Mouse (Mus musculus) forebrain, embryonic 15.5 days (tissue): ENCODE measurements around the gene Gm37240. TPM values are rescaled to one million over a fixed set of nuclear protein-coding genes. Genes with fewer than 3 reads are reported as not detected.

Experiments used
- ATAC-seq: fragments of 200-750 bp; cut with Nextera tagmentation; replicated peaks from 2 replicates; pipeline ENCODE4 v1.8.0; 2017; ENCODE audit warnings: mild to moderate bottlenecking, moderate TSS enrichment, moderate library complexity
- H3K27ac ChIP-seq: fragments of 300-500 bp; sonication (generic); replicated peaks from 2 replicates; pipeline ENCODE4 v1.5.1; 2015; ENCODE audit warnings: mild to moderate bottlenecking, inconsistent platforms
- H3K27me3 ChIP-seq: fragments of 300-500 bp; sonication (generic); 2 replicates; pipeline ENCODE4 v1.6.1; 2015; ENCODE audit warnings: inconsistent platforms
- H3K36me3 ChIP-seq: fragments of 300-500 bp; sonication (generic); 2 replicates; pipeline ENCODE4 v1.6.1; 2015; ENCODE audit warnings: mild to moderate bottlenecking, inconsistent platforms
- H3K4me1 ChIP-seq: fragments of 300-500 bp; sonication (generic); 2 replicates; pipeline ENCODE4 v1.6.1; 2015; ENCODE audit warnings: inconsistent platforms
- H3K4me2 ChIP-seq: fragments of 300-500 bp; sonication (generic); replicated peaks from 2 replicates; pipeline ENCODE4 v1.6.1; 2015; ENCODE audit warnings: mild to moderate bottlenecking, inconsistent platforms
- H3K4me3 ChIP-seq: fragments of 300-500 bp; sonication (generic); 2 replicates; pipeline ENCODE4 v1.5.1; 2015; ENCODE audit warnings: mild to moderate bottlenecking, inconsistent platforms
- H3K9ac ChIP-seq: fragments of 300-500 bp; sonication (generic); replicated peaks from 2 replicates; pipeline ENCODE4 v1.6.1; 2015; ENCODE audit warnings: mild to moderate bottlenecking, inconsistent platforms
- H3K9me3 ChIP-seq: fragments of 300-500 bp; sonication (generic); 2 replicates; pipeline ENCODE4 v1.6.1; 2016; ENCODE audit warnings: inconsistent platforms
- WGBS: fragments of 180-500 bp; shearing (Covaris S2); methylation state at CpG from one replicate; pipeline ENCODE4 v1.1.7; 2015; ENCODE audit warnings: mixed read lengths; 5-methylcytosine and 5-hydroxymethylcytosine counted together
- polyA plus RNA-seq: library from polyadenylated mRNA; unstranded; fragments of >200 nt; fragmentation: Nextera tagmentation; extraction: Ambion mirVana; gene quantifications from 2 replicates; pipeline ENCODE4 v1.2.1, GENCODE M21; 2015

Gene Gm37240
- polyA plus RNA-seq, 1 experiment from 2014 or later, result 2.2 TPM

DNA sequence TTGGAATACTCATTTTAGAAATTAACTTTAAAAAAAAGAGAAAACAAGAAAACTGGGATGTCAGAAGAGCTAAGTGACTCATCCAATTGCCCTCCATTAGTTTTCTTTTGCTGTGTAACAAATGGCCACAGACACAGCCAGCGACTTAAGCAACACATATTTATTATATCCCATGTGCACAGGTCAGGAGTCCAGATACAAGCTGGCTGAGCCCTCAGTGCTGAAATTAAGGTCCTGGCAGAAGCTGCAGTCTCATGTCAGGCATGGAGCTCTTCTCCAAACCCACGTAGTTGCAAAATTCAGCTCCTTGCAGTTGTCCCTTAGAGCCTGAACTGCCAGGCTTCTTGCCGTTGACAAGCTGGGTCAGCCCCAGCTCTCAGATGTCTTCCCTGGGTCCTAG is 504.0 kb downstream of the Gm37240 start:
- H3K9me3 ChIP-seq, result no peaks in the 10 kb centered on the region
- H3K36me3 ChIP-seq, result no peaks in the 10 kb centered on the region
- no peak overlapping the region for H3K4me2 ChIP-seq
- peaks cover 2% of the 10 kb centered on the region; the same call in 1 of the 2 replicates for H3K4me1 ChIP-seq
- no peak overlapping the region for H3K9ac ChIP-seq
- 85% methylated on average over 3 of the region's 3 CpGs for WGBS
- H3K27me3 ChIP-seq, result no peaks in the 10 kb centered on the region
- H3K4me3 ChIP-seq, result no peak overlapping the region
- ATAC-seq, result no peak
- no peak overlapping the region for H3K27ac ChIP-seq

DNA sequence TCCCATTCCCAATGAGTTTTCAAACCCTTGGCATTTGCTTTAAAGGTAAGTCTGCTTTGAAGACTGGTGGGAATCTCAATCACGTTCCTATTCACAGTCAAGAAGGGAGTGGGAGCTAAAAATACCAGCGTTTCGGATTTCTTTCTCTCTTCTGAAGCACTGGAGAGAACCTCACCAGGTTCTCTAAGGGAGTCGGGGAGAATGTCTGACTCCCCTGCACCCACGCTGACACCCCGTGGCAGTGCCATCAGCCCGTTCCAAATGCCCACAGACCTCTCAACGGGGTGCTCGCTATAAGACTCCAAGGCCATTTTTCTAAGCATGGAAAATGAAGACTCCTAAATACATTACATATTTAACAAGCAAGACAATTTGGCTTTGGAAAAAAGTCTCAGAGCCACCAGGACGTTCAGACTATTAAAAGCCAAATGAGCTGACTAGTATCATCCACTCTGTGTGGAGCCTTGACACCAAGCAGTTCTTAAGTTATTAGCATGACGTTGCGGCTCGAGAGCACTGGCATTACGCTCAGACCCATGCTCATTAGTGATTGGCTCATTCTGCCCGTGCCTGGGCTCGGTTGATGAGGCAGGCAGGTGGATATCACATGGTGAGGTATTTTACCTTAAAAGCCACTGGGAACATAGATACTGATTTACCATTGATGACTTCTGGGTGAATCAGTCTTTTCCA is 508.5 kb downstream of the Gm37240 start:
- H3K4me1 ChIP-seq, result peaks cover 6% of the 10 kb centered on the region; the same call in 1 of the 2 replicates
- no peak overlapping the region for H3K9ac ChIP-seq
- no peaks in the 10 kb centered on the region for H3K27me3 ChIP-seq
- H3K27ac ChIP-seq, result no peak overlapping the region
- no peaks in the 10 kb centered on the region for H3K36me3 ChIP-seq
- H3K4me3 ChIP-seq, result no peak overlapping the region
- no peak overlapping the region for H3K4me2 ChIP-seq
- 62% methylated on average over 16 of the region's 16 CpGs for WGBS
- ATAC-seq, result no peak
- no peaks in the 10 kb centered on the region; the same call in 1 of the 2 replicates for H3K9me3 ChIP-seq

DNA sequence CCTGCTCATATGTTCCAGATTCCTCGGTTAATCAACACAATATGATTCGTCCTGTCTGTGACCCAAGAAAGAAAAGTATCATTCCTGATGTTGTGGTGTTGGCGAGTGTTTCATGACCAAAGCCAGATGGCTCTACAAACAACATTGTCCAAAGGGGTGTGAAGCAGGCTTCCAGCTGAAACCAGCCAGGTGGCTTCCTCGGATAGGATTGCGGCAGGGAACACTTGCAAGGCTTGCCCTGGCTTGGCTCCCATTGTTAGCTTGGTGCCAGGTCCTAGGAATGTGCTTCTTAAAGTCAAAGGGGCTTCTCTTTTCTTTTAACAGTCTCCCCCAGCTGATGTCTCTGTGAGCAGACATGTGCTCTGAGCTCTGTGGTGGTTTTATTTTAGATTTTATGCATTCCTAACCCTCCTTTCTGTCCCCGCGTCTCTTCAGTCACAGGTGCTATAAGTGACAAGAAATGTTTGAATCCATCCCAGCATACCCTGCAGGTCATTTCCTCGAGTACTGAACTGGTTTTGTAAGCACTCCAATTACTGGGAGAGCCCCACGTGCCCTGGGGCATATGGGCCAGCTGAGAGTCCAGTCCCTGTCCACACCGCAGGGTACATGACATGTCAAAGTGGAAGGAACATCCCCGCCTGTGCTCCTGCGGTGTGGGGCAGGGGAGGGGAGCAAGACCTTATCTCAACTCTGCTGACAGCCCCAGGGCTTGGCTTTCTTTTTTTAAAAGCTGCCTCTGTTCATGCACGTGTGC is 509.2 kb downstream of the Gm37240 start:
- no peak overlapping the region for H3K4me3 ChIP-seq
- H3K4me1 ChIP-seq, result peaks cover 6% of the 10 kb centered on the region; the same call in 1 of the 2 replicates
- WGBS, result 66% methylated on average over 13 of the region's 13 CpGs
- H3K4me2 ChIP-seq, result no peak overlapping the region
- H3K36me3 ChIP-seq, result no peaks in the 10 kb centered on the region
- no peaks in the 10 kb centered on the region for H3K27me3 ChIP-seq
- no peak for ATAC-seq
- H3K9ac ChIP-seq, result no peak overlapping the region
- no peak overlapping the region for H3K27ac ChIP-seq
- H3K9me3 ChIP-seq, result no peaks in the 10 kb centered on the region; the same call in 1 of the 2 replicates

DNA sequence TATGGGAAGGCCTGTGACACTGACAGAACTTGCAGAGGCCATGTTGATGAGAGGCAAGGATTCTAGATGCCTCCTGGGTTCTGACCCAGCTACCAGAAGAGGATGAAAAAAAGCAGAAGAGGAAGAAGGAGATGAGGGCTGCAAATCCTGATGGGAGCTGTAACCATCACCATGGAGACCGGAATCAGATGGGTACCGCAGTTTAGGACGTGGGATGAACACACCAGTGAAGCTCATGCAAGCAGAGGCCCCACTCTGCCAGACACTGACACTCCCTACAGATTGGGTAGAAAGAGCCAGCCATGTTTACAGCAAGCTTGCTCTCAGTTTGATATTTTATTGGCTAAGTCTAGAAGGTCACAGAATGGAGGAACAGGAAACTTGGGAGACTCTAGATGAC is 509.8 kb downstream of the Gm37240 start:
- ATAC-seq, result no peak
- H3K27ac ChIP-seq, result no peak overlapping the region
- no peaks in the 10 kb centered on the region for H3K27me3 ChIP-seq
- no peaks in the 10 kb centered on the region; the same call in 1 of the 2 replicates for H3K9me3 ChIP-seq
- no peak overlapping the region for H3K9ac ChIP-seq
- no peak overlapping the region for H3K4me2 ChIP-seq
- peaks cover 6% of the 10 kb centered on the region; the same call in 1 of the 2 replicates for H3K4me1 ChIP-seq
- 89% methylated on average over 3 of the region's 3 CpGs for WGBS
- H3K4me3 ChIP-seq, result no peak overlapping the region
- H3K36me3 ChIP-seq, result no peaks in the 10 kb centered on the region

DNA sequence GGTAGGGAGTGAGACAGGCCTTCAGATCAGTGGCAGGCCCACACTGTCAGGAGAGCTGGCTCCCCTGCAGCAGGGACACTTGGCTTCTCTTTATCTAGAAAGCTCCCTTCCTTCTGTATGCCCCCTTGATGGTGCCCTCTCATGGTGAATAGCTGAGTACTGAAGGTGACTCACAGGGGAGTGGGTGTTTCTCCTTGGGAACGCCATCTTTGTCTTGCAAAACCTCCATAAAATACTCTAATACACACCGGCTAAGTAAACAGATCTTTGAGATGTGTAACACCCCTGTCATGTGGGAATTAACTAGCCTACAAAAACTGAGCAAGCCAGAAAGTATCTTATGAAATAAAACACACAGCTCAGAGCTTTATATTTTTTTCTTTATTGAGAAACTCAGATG is 510.8 kb downstream of the Gm37240 start:
- no peak for ATAC-seq
- Histone ChIP-seq H3K36me3 (no peaks in the 10 kb centered on the region), H3K4me1 (peaks cover 6% of the 10 kb centered on the region; the same call in 1 of the 2 replicates), H3K27me3 (no peaks in the 10 kb centered on the region), H3K4me2 (no peak overlapping the region), H3K9me3 (no peaks in the 10 kb centered on the region; the same call in 1 of the 2 replicates), H3K27ac (no peak overlapping the region), H3K9ac (no peak overlapping the region), H3K4me3 (no peak overlapping the region)
- 87% methylated on average over 2 of the region's 2 CpGs for WGBS

DNA sequence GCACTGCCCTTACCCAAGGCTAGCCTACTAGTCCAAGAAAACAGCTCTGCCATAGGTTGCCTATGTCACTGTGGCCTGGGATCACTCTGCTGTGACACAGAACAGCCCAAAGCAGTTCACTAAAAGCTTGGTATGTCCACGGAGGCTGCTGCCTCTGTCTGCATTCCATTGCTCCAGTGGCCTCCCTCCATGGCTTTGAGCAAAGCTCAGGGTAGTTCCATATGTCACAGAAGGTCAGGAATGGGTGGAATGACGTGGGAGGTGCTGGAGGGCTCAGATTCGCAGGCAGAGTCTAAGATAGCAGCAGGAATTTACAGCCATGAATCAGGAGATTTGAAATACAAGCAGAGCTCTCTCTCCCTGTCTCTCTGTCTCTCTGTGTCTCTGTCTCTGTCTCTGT is 514.3 kb downstream of the Gm37240 start:
- Histone ChIP-seq H3K9me3 (no peaks in the 10 kb centered on the region; the same call in 1 of the 2 replicates), H3K27ac (no peak overlapping the region), H3K27me3 (no peaks in the 10 kb centered on the region), H3K4me2 (no peak overlapping the region), H3K4me1 (peaks cover 2% of the 10 kb centered on the region; the same call in 1 of the 2 replicates), H3K9ac (no peak overlapping the region), H3K4me3 (no peak overlapping the region), H3K36me3 (no peaks in the 10 kb centered on the region)
- no peak for ATAC-seq
- WGBS, result 50% methylated on average over 3 of the region's 3 CpGs

DNA sequence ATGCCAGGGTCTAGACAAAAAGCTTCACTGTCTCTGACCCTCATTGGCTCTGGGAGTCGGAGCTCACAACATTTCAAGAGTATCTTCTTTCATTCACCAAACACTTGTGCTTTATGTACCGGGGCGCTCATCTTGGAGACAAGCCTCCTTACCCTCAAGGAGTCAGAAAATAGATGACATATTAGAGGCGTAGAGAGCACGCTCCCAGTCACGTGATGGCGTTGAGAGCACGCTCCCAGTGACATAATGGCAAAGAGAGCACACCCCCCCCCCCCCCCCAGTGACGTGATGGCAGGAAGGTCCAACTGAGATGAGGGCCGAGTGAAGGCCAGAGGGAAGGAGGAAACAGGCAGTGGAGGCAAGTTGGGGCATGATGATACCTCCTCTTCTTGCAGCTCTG is 517.5 kb downstream of the Gm37240 start:
- Histone ChIP-seq H3K9ac (no peak overlapping the region), H3K9me3 (no peaks in the 10 kb centered on the region; the same call in 1 of the 2 replicates), H3K27ac (no peak overlapping the region), H3K4me3 (no peak overlapping the region), H3K4me1 (no peaks in the 10 kb centered on the region), H3K4me2 (no peak overlapping the region), H3K27me3 (no peaks in the 10 kb centered on the region), H3K36me3 (no peaks in the 10 kb centered on the region)
- ATAC-seq, result no peak
- WGBS, result 91% methylated on average over 9 of the region's 10 CpGs

DNA sequence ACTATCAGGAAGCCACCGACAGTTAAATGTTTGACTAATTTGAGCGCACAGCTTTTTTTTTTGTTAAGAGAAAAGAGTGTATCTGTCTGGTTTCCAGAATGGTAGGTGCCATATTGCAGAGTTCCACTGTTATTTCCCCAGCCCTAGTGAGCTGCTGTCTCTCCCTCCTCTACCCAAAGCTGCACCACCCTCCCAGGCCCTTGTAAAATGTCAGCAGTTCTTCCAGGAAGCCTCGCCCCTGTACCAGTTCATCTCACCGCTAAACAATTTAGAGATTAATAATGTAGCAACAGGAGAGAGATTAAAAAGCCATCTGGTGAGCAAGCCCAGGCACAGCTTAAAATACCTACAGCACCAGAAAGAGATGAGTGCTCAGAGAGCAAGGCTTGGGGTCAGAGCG is 518.2 kb downstream of the Gm37240 start:
- 70% methylated on average over 5 of the region's 5 CpGs for WGBS
- Histone ChIP-seq H3K4me1 (no peaks in the 10 kb centered on the region), H3K36me3 (no peaks in the 10 kb centered on the region)

DNA sequence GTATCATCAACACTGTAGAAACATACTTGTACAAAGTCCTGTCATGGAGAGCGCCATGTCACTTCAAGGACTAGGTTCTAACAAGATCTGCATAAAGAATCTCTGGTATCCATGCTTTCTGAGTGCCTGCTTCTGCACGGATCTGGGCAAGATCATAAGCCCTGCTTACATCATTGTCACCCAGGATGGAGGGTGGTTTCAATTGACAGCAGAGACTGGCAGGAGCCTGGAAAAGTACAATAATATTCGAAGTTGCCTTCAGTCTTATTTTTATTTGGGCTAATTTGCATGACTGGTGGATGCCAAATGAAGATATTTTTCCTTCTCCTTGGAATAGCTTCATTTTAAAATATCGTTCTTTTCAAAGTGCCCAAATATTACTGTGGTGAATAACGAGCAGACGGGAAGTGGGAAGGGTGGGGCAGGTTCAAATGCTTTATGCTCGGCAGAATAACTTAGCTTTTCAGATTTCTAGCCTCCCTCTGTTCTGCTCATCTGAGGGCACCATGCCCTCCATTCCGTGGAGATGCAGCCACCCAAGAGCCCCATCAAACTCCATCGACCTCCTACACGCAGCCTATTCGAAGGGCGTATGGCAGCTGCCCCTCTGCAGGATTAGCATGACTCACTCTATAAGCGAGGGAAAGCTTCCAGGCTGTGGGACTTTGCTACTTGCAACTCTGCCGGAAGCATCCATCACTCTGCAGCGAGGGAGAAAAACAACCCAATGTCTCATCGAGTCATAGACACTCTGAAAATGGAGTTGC is 518.8 kb downstream of the Gm37240 start:
- no peak overlapping the region for H3K27ac ChIP-seq
- no peak for ATAC-seq
- no peaks in the 10 kb centered on the region for H3K9me3 ChIP-seq
- no peak overlapping the region for H3K4me2 ChIP-seq
- 77% methylated on average over 16 of the region's 16 CpGs for WGBS
- no peaks in the 10 kb centered on the region for H3K27me3 ChIP-seq
- H3K9ac ChIP-seq, result no peak overlapping the region
- no peaks in the 10 kb centered on the region for H3K36me3 ChIP-seq
- H3K4me3 ChIP-seq, result no peak overlapping the region
- H3K4me1 ChIP-seq, result no peaks in the 10 kb centered on the region

More for the DNA sequence above, 518.2 kb downstream of the Gm37240 start:
- Histone ChIP-seq H3K4me3 (no peak overlapping the region), H3K9me3 (no peaks in the 10 kb centered on the region), H3K27me3 (no peaks in the 10 kb centered on the region), H3K9ac (no peak overlapping the region), H3K4me2 (no peak overlapping the region), H3K27ac (no peak overlapping the region)
- no peak for ATAC-seq

DNA sequence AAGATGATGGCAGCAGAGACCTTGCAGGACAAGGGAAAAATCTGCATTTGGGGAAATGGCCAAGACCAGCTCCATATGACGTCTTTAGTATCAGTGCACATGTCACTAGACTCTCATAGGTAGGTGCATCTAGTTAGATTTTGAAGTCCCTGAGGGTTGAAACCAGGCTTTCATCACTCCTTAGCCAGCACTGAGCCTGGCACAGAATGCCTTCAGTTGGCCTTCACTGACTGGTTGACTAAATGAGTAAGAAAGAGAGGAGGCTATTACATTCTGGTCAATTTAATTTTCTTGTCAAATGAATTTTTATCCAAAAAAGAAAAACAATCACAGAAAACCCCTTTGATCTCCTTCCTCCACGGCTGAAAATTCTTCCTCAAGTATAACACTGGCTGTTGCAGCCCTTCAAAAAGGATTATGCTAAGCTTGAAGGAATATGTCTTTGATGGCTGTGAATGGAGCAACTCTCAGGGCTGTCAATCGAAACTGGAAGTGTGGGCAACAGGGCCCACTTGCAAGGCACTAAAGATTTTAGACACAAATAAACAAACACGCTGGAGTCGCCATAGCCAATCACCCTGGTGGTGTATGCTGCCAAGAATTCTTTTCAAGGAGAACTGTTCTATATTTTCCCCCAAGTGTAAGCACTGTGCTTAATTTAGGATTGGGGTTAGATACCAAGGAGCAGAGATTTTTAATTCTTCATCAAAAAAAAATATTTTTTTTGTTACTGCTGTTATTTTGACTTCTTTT is 522.6 kb downstream of the Gm37240 start:
- Histone ChIP-seq H3K4me2 (no peak overlapping the region), H3K9ac (no peak overlapping the region), H3K4me1 (no peaks in the 10 kb centered on the region), H3K27ac (no peak overlapping the region), H3K9me3 (no peaks in the 10 kb centered on the region), H3K36me3 (no peaks in the 10 kb centered on the region), H3K4me3 (no peak overlapping the region), H3K27me3 (no peaks in the 10 kb centered on the region)
- no peak for ATAC-seq
- 37% methylated on average over 5 of the region's 5 CpGs for WGBS

DNA sequence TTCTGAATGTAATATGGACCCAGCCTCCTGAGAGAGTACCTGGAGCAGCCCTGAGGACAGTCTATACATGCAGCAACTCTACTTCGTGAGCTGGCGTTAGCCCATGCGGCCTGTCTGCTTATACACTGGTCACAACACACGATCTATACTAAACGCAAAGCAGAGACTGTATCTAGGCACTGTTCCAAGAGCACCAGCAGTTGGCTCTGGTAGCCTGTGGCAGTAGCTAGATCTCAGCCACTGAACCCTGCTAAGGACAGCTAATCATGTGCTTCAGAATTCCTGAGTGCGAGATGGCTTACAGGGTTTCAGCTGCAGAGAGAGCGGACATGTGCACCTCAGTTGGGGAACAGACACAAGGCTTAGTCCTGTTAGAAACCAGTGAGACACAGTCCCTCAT is 524.4 kb downstream of the Gm37240 start:
- WGBS, result 79% methylated on average over 7 of the region's 7 CpGs
- H3K4me3 ChIP-seq, result no peak overlapping the region
- no peak for ATAC-seq
- H3K27me3 ChIP-seq, result no peaks in the 10 kb centered on the region
- no peaks in the 10 kb centered on the region for H3K36me3 ChIP-seq
- H3K27ac ChIP-seq, result no peak overlapping the region
- H3K4me1 ChIP-seq, result no peaks in the 10 kb centered on the region
- no peak overlapping the region for H3K9ac ChIP-seq
- no peaks in the 10 kb centered on the region for H3K9me3 ChIP-seq
- H3K4me2 ChIP-seq, result no peak overlapping the region
